Mouse (Mus musculus): Measurements from ENCODE around the gene Scamp2.

Gene Scamp2

DNA sequence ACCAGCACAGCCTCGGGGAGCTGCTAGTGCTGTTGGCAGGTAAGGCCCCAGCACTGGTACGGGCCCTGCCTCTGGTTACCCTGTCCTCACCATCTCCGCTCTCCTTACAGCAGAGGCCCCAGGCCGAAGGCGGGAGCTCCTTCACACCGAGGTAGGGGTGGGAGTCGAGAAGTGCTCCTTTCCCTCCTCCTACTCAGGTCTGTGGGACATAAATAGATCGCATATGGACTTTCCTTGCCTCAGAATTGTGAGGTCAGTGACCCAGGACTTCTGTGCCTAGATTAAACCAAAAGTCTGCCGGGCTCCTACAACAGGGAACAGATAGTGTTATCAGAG lies 33.4 kb downstream of the Scamp2 start:
- DNase-seq (ENCODE audit: low read depth), result no peak

GRCm38 (mm10) chr9:57597265-57597664 lies 36.5 kb downstream of the Scamp2 start:
- no peak for DNase-seq (ENCODE audit: low read depth)

DNA sequence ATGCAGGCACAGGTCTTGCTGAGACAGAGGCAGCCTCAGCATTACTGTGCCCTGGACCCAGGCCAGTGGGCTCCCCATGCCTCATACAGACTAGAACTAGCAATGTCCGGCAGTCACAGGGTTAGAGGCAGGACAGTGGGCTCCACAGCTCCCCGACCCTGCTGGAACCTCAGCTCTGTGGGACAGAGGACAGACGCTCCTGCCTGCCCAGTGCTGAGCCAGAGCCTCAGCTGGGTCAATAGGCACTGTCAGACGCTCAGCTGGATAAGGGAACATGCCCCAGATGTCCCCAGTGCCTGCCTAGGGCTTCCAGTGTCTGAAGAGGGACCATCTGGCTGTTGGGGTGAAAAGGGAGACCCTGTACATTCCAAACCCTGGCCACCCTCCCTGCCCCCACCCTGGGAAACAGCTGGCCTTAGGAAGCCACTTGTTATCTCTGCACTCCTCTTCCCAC lies 37.2 kb downstream of the Scamp2 start:
- no peak for DNase-seq (ENCODE audit: low read depth)

- DNase-seq (ENCODE audit: low read depth), result no peak
These were observed 38.3 kb downstream of the Scamp2 start for GRCm38 (mm10) chr9:57598851-57599563.

- DNase-seq (ENCODE audit: low read depth), result no peak
These were observed 40.0 kb downstream of the Scamp2 start for GRCm38 (mm10) chr9:57600620-57601352.

- DNase-seq (ENCODE audit: low read depth), result no peak
These were observed 40.6 kb downstream of the Scamp2 start for GRCm38 (mm10) chr9:57601353-57601706.

- DNase-seq (ENCODE audit: low read depth), result no peak
These were observed 41.4 kb downstream of the Scamp2 start for GRCm38 (mm10) chr9:57602098-57602497.

GRCm38 (mm10) chr9:57604875-57605274 lies 44.1 kb downstream of the Scamp2 start:
- no peak for DNase-seq (ENCODE audit: low read depth)

DNA sequence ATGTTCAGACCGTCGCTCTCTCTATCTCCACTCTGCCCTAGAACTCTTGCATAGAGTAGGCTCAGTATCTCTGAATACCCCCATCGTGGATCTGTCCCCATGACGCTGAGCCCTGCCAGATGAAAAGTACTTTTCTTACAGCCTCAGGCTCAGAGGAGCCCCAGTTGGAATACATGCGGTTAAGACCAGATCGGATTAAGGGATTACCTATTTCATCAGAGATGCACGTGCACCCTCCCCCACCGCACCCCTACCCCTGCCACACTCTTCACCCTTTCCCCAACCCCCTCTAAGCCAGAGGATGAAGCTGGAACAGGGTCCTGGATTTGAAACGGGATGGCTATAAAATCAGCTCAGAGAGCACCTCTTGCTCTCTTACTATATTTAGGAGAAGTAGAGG lies 44.8 kb downstream of the Scamp2 start:
- no peak for DNase-seq (ENCODE audit: low read depth)

DNA sequence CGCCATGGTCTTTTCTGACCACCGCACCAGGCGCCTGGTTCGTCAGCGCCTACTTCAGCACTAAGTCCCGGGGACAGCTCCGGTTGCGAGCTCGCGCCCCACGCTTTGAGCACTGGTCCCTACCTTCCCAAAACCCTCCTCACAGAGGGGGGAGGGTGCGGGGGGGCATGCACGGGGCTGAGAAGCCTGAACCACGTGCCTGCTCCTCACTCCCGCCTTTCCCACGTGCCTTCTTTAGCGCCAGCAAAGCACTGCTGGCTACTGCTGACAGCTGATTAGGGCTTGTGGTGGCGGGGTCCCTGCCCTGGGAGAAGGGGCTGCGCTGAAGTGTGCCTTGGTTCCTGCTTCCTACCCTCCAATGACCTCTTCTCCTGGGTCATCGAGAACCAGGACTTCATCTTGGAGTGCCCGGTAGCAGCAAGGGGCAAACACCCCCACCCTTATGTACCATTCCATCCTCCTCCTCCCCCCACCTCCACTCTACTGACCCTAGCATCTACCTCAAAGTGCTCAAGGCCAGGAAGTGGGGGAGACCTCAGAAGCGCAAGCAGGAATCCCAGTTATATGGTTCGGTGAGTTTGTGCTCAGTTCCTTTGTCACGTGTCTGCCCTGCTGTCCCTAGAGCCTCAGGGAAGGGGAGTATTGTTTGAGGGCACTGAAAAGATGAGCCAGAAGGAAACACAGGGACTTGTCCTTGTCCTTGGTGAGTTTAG lies 45.6 kb downstream of the Scamp2 start, which contains the start of gene Cplx3:
Gene Cplx3, minus strand, starts transcription at position 143 of the 713 bp plus-strand sequence.
- peak; percentile 51 for DNase-seq (ENCODE audit: low read depth)

DNA sequence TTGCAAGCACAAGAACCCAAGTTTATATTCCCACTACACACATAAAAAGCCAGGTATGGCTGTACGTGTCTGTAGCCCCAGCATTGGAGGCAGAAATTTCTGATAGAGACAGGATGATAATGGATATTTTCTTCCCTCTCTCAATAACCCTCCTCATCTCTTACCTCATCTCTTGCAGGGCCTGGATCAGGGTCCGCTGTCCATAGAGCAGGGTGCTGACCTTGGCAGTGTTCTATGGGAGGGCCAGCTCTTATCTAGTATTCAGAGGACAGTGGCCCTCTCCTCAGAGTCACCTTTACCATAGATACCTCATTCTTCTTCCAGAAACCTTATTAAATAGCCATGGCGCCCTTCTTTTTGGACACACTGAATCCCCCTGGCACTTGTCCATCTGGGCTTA lies 49.1 kb downstream of the Scamp2 start:
- no peak for DNase-seq (ENCODE audit: low read depth)

- DNase-seq (ENCODE audit: low read depth), result no peak
These were observed 49.6 kb downstream of the Scamp2 start for GRCm38 (mm10) chr9:57610359-57610826.

DNA sequence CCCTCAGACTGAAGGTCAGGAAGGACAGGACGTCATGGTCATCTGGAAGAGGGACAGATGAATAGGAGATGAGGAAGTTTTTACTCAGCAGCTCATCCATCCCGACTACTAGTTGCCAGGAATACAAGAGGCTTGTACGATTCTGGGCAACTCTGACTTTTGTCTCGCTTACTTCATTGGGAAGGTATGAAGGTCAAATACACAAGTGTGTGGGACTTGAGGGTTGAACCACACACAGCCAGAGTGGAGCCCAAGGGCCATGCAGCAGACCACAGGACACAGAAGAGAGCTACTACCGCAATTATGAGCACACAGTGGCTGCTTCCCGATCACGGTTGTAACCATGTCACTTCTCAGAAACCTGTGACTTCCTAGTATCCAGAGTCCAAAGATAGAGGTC lies 51.8 kb downstream of the Scamp2 start:
- DNase-seq (ENCODE audit: low read depth), result no peak

- no peak for DNase-seq (ENCODE audit: low read depth)
These were observed 53.2 kb downstream of the Scamp2 start for GRCm38 (mm10) chr9:57613975-57614374.

DNA sequence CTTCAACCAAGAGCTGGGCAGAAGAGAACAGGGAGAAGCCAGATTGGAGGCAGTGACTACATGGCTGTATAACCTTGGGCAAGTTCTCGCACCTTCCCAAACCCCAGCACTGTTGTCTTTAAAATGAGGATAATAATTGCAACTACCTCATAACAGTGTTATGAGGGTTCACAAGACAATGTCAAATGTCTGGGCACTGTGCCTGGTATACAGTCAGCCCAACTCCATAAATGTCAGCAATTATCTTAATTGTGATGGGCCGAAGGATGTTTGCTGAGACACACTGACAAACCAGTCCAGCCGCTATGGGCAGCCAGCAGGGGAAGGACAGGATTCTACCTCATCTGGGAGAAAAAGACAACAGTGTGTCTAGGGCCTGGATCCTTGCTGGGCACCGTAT lies 54.0 kb downstream of the Scamp2 start:
- no peak for DNase-seq (ENCODE audit: low read depth)

DNA sequence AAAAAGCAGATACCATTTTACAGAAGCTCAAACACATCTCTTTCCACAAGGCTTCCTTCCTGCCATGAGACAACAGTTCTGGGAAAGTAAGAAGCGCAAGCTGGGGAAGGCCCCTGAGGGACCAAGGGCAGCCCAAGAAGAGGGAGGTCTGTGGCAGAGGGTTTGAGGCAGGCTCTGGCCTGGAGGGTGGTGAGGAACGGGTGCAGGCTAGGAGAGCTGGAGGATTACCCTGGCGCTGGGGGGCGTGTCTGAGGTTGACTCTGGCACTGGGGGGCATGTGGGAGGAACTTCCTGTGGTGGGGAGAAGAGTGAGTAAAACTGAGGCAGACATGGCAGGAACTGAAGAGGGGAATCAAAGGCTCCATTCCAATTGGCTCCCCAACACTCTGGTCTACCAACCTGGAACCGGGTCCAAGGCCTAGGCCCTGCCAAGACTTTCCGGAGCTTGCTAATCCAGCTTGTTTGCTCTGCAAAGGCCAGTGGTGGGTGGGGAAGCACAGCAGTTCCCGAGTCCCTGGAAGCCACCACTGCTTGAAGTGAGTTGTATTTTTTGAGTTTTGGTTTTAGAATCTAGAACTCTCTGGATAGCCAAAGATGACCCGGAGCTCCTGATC lies 56.9 kb downstream of the Scamp2 start:
- DNase-seq (ENCODE audit: low read depth), result no peak

DNA sequence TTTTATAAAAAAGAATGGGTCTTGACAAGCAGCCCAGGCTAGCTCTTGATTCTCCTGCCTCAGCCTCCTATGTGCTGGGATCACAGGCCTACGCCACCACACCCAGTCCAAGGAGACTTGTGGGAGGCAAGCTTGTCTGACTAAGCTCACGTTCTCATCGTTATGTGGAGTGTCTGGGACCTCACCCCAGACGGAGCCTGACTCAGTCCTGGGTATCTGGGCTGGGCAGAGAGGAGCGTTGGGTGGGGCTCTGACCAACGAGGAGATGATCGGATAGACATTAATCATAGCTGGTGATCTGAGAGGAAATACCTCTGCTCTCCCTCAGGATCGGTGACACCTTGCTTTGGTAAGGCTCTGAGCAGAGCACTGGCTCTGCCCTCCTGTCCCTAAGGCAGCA lies 58.1 kb downstream of the Scamp2 start:
- DNase-seq (ENCODE audit: low read depth), result no peak

GRCm38 (mm10) chr9:57620674-57621073 lies 59.9 kb downstream of the Scamp2 start, which contains the start of gene Lman1l:
Lman1l (minus strand) TSS chr9:57620774.
- DNase-seq (ENCODE audit: low read depth), result no peak

GRCm38 (mm10) chr9:57624295-57624694 lies 63.6 kb downstream of the Scamp2 start:
- no peak for DNase-seq (ENCODE audit: low read depth)

DNA sequence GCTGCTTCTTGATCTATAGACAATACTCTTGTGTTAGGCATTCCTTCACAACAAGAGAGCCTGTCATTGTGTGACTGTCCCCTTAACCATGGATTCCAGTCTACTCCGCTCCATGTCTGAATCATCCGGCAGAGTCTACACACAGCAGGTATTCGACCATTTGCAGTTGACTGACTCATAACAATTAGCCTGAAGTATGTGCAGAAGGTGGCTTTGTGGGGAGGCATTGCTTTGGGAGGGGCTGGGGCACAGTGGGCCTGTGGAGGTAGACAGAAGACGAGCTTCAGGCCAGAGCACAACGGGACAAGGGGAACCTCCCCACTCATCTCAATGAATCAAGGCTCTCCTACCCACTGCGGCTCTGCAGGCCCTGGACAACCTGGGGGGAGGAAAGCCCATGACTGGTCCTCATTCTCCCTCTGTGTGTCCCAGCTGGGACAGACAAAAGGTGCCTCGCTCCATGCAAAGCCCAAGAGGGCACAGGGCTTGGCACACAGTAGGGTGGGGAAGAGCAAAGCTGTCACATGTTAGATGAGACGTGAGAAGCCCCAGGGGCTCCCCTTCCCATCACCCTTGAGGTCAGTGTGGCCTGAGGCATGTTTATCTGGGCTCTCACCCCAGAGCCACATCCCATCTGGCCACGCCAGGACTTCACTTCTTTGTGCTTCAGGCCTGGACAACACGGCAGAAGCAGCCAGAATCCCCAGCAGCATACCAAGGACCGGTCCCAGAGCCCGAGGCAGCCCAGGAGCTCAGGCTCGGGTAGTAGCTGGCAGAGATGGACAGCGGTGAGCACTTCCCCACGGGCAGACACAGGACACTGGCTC lies 65.1 kb downstream of the Scamp2 start:
- no peak for DNase-seq (ENCODE audit: low read depth)

DNA sequence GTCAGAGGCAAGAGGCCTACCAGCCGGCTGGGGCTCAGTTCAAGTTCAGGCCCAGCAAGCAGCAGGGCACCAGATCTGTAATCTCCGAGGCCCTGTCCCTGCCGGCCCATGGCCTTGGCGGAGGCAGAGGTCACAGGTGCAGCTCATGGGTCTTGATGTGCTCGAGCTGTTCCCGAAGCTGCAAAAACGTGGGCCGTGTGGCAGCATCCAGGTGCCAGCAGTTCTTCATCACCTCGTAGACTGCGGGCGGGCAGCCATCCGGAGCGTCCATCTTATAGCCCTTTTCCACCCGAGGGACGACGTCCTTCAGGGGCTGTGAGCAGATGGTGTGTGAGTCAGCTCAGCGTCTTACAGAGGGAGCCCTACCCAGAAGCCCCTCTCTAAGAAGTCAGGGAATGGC lies 66.4 kb downstream of the Scamp2 start:
- no peak for DNase-seq (ENCODE audit: low read depth)

DNA sequence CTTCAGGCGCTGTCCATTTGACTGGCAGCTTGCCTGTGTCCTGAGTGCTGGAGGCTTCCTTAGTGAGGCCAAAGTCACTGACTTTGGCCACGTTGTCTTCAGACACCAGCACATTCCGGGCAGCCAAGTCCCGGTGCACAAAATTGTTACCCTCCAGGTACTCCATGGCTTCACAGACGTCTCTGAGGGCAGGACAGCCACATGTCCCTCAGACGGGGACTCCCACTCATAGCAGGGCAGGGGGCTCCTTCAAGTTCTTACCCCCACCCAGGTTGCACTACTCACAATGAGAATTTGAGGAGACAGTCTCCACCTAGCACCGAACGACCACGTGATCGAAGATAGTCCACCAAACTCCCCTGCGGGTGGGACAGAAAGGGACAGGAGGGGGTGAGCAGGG lies 67.1 kb downstream of the Scamp2 start:
- DNase-seq (ENCODE audit: low read depth), result no peak

Data from c-Kit-positive CD71-negative TER-119-negative erythroid progenitor cells, embryonic 14.5 days (primary cell).